Mouse (Mus musculus): ENCODE measurements around the gene Rps24. TPM values are rescaled to one million over a fixed set of nuclear protein-coding genes. Genes with fewer than 3 reads are reported as not detected.

The Rps24 gene
- polyA plus RNA-seq, 1 experiment from 2014 or later, result 1,236 TPM

DNA sequence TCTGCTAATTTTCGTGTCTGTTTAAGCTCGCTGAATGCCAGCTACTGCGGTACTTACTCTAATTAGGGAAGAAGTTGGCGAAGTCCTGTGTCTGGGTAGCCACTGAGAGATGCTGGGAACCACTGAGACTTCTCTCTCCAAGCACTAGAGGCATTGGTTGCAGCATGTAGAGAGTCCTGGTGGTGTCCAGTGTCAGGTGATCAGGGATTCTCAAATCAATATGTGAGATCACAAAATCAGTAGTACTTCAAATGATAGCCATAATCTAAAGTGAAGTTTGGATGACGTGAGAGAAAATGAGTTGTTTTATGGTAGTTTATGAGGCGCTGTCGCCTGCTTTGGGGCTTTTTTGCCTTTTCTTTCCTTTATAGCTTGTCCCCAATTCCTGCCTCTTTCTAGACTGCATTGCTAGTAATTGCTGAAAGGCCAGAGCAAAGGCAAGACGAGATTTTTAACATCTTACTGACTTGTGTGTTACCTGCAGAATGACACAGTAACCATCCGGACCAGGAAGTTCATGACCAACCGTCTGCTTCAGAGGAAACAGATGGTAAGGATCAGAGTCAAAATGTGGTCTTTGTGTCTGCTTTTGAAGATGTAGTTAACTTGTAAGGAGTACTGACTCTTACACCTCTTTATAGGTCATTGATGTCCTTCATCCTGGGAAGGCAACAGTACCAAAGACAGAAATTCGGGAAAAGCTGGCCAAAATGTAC is 4.5 kb downstream of the Rps24 start:
- Histone ChIP-seq H3K4me2 (peak overlapping the region; percentile 95), H3K27ac (ENCODE audit: low read depth) (peak overlapping the region; percentile 88), H3K9ac (peak overlapping the region; percentile 91), H3K4me1 (ENCODE audit: insufficient read depth) (peaks cover 5% of the 10 kb centered on the region; the same call in 1 of the 2 replicates), H3K4me3 (ENCODE audit: low read depth, low read length) (peak overlapping the region; percentile 94), H3K27me3 (ENCODE audit: insufficient read depth, low read length) (no peaks in the 10 kb centered on the region), H3K36me3 (ENCODE audit: insufficient read depth) (peaks cover 50% of the 10 kb centered on the region), H3K9me3 (ENCODE audit: low read depth, low read length) (no peaks in the 10 kb centered on the region)
- ATAC-seq (ENCODE audit: insufficient read depth) (no peak), DNase-seq (no peak)
- 6% methylated on average over 11 of the region's 11 CpGs for WGBS
- TF ChIP-seq CTCF (IDR thresholded peaks at IDR 0.05; ENCODE audit: low read depth), result no peak

GRCm38 (mm10) chr14:24493256-24493655 is 6.3 kb downstream of the Rps24 start:
- Histone ChIP-seq H3K9ac (no peak overlapping the region), H3K27ac (ENCODE audit: low read depth) (no peak overlapping the region), H3K4me1 (ENCODE audit: insufficient read depth) (peaks cover 5% of the 10 kb centered on the region; the same call in 1 of the 2 replicates), H3K36me3 (ENCODE audit: insufficient read depth) (peaks cover 68% of the 10 kb centered on the region), H3K27me3 (ENCODE audit: insufficient read depth, low read length) (no peaks in the 10 kb centered on the region), H3K4me3 (ENCODE audit: low read depth, low read length) (no peak overlapping the region), H3K9me3 (ENCODE audit: low read depth, low read length) (no peaks in the 10 kb centered on the region), H3K4me2 (peak overlapping the region; percentile 95)
- ATAC-seq (ENCODE audit: insufficient read depth), result no peak
- DNase-seq, result no peak
- 84% methylated on average over 9 of the region's 9 CpGs for WGBS
- no peak for TF ChIP-seq CTCF (IDR thresholded peaks at IDR 0.05; ENCODE audit: low read depth)

DNA sequence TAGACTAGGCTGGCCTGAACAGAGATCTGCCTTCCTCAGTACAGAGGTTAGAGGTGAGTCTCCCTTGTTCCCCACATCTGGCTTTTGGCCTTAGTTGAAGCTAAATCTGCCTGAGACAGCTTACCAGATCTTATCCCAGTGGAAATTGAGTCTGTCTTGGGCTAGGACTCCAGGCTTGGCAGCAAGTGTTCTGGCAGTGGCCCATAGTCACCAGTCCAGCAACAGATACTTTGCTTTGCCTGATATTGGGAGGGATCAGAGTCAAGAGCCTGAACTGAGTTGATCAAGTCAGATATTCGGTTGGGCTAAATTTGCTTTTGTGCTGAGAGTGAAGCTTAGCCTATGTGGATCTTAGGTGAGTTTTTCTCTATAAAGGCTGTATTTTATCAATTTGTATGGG is 9.6 kb downstream of the Rps24 start:
- no peak for ATAC-seq (ENCODE audit: insufficient read depth)
- Histone ChIP-seq H3K9ac (no peak overlapping the region), H3K9me3 (ENCODE audit: low read depth, low read length) (no peaks in the 10 kb centered on the region), H3K27ac (ENCODE audit: low read depth) (no peak overlapping the region), H3K4me2 (no peak overlapping the region), H3K27me3 (ENCODE audit: insufficient read depth, low read length) (no peaks in the 10 kb centered on the region), H3K36me3 (ENCODE audit: insufficient read depth) (peaks cover 81% of the 10 kb centered on the region), H3K4me1 (ENCODE audit: insufficient read depth) (peaks cover 5% of the 10 kb centered on the region; the same call in 1 of the 2 replicates), H3K4me3 (ENCODE audit: low read depth, low read length) (no peak overlapping the region)
- 82% methylated on average over 1 of the region's 1 CpGs for WGBS
- DNase-seq, result no peak
- TF ChIP-seq CTCF (IDR thresholded peaks at IDR 0.05; ENCODE audit: low read depth), result no peak

DNA sequence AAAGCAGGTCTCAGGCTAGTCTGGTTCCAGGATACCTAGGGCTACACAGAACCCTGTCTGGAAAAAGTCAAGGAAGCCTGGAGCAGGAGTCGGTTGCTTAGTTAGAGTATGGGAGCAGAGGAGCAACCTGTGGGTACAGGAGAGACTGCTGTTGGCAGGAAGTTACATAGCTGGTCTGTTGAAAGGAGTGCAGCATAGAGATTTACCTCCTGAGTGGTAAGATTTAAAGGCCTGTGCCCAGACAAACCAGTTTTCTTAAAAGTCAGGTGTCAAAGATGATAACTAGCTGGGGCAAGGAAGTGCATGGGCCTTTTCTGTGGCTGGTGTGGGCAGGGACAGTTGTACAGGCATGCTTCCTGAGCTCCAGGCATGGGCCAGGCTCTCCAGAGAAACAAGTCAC is 10.5 kb downstream of the Rps24 start:
- WGBS, result 90% methylated on average over 1 of the region's 1 CpGs
- no peak overlapping the region for H3K4me2 ChIP-seq

DNA sequence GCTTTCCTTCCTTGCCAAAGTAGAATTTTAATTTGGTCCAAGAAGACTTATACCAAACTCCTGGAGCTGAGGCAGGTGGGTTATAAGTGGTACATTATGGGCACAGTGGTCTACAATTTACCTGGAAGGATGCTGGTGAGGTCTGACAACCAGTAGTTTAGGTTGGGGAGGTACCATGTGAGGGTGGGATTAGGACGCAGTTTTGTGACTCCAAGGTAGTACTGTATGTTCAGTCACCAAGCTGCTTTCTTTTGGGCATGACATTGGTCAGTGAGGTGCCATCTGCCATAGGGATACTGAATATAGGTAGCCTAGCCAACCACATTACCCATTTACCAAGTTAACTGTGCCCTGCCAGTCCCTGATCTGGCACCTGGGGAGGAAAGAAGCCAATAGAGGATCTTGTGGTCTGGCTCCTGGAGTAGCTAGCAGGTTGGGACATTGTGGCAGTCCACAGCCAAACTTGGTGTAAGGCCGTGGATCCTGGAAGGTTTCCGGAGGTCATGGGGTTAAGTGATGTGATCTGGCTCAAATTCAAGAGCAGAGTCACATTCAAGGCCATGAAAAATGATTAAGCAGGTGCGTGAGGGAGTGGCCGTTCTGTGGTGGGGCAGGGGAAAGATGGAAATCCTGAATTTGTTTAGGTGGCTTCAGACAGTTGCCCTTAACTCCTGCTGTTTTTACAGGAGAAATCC is 11.8 kb downstream of the Rps24 start:
- no peaks in the 10 kb centered on the region for H3K4me1 ChIP-seq (ENCODE audit: insufficient read depth)
- DNase-seq, result no peak
- H3K4me3 ChIP-seq (ENCODE audit: low read depth, low read length), result no peak overlapping the region
- no peak overlapping the region for H3K9ac ChIP-seq
- 56% methylated on average over 5 of the region's 5 CpGs for WGBS
- peaks cover 60% of the 10 kb centered on the region for H3K36me3 ChIP-seq (ENCODE audit: insufficient read depth)
- H3K27me3 ChIP-seq (ENCODE audit: insufficient read depth, low read length), result no peaks in the 10 kb centered on the region
- H3K9me3 ChIP-seq (ENCODE audit: low read depth, low read length), result no peaks in the 10 kb centered on the region
- H3K4me2 ChIP-seq, result no peak overlapping the region
- no peak for TF ChIP-seq CTCF (IDR thresholded peaks at IDR 0.05; ENCODE audit: low read depth)
- ATAC-seq (ENCODE audit: insufficient read depth), result no peak
- no peak overlapping the region for H3K27ac ChIP-seq (ENCODE audit: low read depth)

More for the DNA sequence above, 10.5 kb downstream of the Rps24 start:
- peaks cover under 1% of the 10 kb centered on the region; the same call in 1 of the 2 replicates for H3K4me1 ChIP-seq (ENCODE audit: insufficient read depth)
- H3K36me3 ChIP-seq (ENCODE audit: insufficient read depth), result peaks cover 73% of the 10 kb centered on the region
- no peak overlapping the region for H3K4me3 ChIP-seq (ENCODE audit: low read depth, low read length)
- no peaks in the 10 kb centered on the region for H3K9me3 ChIP-seq (ENCODE audit: low read depth, low read length)
- no peak for TF ChIP-seq CTCF (IDR thresholded peaks at IDR 0.05; ENCODE audit: low read depth)
- no peaks in the 10 kb centered on the region for H3K27me3 ChIP-seq (ENCODE audit: insufficient read depth, low read length)
- DNase-seq, result no peak
- no peak for ATAC-seq (ENCODE audit: insufficient read depth)
- H3K9ac ChIP-seq, result no peak overlapping the region
- 0 out of 2 replicates have a peak overlapping the region, but pooled peaks have one; percentile 10 for H3K27ac ChIP-seq (ENCODE audit: low read depth)

- Histone ChIP-seq H3K9me3 (ENCODE audit: low read depth, low read length) (no peaks in the 10 kb centered on the region), H3K4me2 (no peak overlapping the region), H3K36me3 (ENCODE audit: insufficient read depth) (peaks cover 52% of the 10 kb centered on the region), H3K27me3 (ENCODE audit: insufficient read depth, low read length) (no peaks in the 10 kb centered on the region), H3K27ac (ENCODE audit: low read depth) (no peak overlapping the region), H3K4me1 (ENCODE audit: insufficient read depth) (no peaks in the 10 kb centered on the region), H3K9ac (no peak overlapping the region), H3K4me3 (ENCODE audit: low read depth, low read length) (no peak overlapping the region)
- DNase-seq, result no peak
- 30% methylated on average over 9 of the region's 9 CpGs for WGBS
- peak; percentile 35; the same call in 1 of the 2 replicates for ATAC-seq (ENCODE audit: insufficient read depth)
- TF ChIP-seq CTCF (IDR thresholded peaks at IDR 0.05; ENCODE audit: low read depth), result no peak
These were observed 12.6 kb downstream of the Rps24 start for GRCm38 (mm10) chr14:24499478-24499877.

All from lung, embryonic 14.5 days (tissue).